Mouse (Mus musculus) frontal cortex, adult (tissue): Measurements from ENCODE around the gene Ndufs7.

Experiments used
- ATAC-seq: cut with Nextera tagmentation; 2 replicates; pipeline ENCODE4 v1.9.2; 2017; ENCODE audit warnings: mild to moderate bottlenecking, moderate library complexity, mixed read lengths; ENCODE audit not compliant: low TSS enrichment

The Ndufs7 gene

DNA sequence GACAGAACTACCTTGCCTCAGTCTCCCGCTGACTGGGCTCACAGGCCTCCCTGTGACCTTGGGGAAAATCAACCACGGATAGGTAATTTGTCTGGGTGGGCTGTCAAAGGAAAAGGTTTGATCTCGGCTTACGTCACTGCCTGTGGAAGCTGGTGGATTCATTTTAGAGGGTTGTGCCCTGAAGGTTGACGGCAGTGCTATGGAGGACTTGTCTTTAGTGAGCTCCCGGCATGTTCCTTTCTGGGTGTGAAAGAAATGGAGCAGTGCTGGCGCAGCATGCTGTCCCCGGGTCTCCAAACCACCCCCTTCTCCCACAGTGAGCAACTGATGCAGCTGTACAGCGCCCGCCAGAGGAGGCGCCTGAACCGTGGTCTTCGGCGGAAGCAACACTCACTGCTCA is 44.4 kb downstream of the Ndufs7 start:
- no peak for ATAC-seq

DNA sequence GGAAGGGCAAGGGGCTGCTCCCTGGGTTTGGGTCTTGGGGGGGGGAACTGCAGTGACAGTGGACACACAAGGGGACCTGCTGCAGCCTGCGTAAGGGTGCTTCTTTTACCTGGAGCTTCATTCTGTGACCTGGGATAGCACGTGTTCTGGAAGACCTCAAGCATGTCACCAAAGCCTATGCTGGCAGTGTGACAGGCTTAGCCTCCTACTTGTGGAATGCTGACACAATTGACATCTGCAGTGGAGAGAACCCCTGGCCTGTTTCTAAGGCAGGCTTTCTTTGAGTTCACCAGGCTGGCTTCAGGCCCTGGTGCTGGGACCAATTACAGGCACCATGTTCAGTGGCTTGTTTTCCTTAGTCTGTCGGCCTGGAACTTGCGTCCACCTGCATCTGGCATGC is 45.4 kb downstream of the Ndufs7 start:
- ATAC-seq = no peak

- ATAC-seq = no peak
Observed at GRCm38 (mm10) chr10:80294788-80295303, 45.9 kb downstream of the Ndufs7 start.

GRCm38 (mm10) chr10:80295618-80296425 is 46.9 kb downstream of the Ndufs7 start, which contains the start of gene Apc2:
Gene Apc2, plus strand, starts transcription at chr10:80295977.
- ATAC-seq = peak; percentile 42

DNA sequence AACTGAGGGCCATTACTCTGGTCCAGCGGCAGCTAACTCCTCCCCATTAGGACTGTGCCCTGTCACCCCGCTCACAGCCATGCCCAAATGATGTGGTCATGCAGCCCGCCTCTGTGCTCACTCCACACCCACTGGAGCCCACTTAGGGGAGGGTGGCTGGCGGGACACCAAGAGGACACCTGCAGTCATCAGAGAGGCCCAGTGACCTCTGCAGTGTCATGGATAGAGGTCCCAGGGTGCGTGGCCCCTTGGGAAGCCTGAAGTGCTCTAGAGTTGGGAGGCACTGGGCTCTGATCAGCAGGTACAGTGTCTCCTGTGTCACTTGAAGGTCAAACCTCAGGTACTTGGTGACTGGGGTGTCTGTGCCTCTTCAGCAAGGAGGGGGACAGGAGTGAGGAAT is 47.9 kb downstream of the Ndufs7 start:
- ATAC-seq = no peak

GRCm38 (mm10) chr10:80297526-80298133 is 48.7 kb downstream of the Ndufs7 start:
- ATAC-seq = no peak

- ATAC-seq = peak; percentile 67
Observed at GRCm38 (mm10) chr10:80298571-80299281, 49.8 kb downstream of the Ndufs7 start.

DNA sequence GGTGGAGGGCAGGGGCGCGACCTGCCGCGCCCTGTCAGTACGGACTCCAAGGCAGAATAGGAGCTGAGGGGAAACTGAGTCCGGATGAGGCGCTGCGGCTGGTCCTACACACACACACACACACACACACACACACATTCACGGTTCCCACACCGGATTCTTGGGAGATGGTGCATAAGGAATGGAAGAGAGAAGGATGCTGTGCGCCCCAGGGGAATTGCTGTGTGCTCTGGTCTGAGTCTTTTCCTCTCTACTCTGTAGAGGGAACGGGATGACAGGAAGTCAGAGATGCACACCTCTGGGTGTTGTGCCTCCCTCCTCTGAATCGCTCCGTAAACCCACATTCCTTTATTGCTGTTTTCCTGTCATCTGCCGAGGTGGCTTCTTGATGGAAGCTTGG is 50.4 kb downstream of the Ndufs7 start:
- ATAC-seq = peak; percentile 11; the same call in 1 of the 2 replicates

DNA sequence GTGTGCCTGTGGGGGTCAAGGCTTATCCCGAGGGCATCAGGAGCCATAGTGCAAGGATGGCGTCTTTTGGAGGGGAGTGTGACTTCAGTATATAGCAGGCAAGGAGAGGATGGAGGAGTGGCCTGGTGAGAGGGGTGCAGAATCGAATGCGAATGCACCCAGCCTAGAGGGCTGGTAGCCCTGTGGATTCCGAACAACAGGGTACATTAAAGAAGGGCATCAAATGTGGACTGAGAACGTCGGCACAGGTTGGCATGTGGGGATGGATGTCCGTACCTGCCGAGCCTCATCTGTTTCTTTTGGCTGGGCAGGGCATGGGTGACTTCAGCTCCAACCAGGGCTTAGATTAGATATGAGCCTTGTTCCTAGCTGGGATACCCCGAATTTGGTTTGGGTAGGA is 50.9 kb downstream of the Ndufs7 start:
- no peak for ATAC-seq

GRCm38 (mm10) chr10:80300672-80301181 is 51.8 kb downstream of the Ndufs7 start:
- no peak for ATAC-seq

- ATAC-seq = no peak
Observed at GRCm38 (mm10) chr10:80301256-80302081, 52.5 kb downstream of the Ndufs7 start.

DNA sequence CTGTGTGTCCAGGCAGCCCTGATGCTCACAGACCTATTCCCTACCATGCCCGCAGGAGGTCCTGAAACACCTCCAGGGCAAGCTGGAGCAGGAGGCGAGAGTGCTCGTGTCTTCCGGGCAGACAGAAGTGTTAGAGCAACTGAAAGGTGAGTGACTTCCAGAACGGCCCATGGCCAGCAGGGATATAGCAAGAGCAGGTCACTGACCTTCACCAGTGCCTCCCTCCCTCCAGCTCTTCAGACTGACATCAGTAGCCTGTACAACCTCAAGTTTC is 53.1 kb downstream of the Ndufs7 start:
- ATAC-seq = no peak

- 0 out of 2 replicates have a peak, but pooled peaks have one; percentile 8 for ATAC-seq
Observed at GRCm38 (mm10) chr10:80302471-80302881, 53.6 kb downstream of the Ndufs7 start.

- no peak for ATAC-seq
Observed at GRCm38 (mm10) chr10:80304458-80304857, 55.5 kb downstream of the Ndufs7 start.

GRCm38 (mm10) chr10:80304862-80305261 is 55.9 kb downstream of the Ndufs7 start:
- ATAC-seq = no peak
